Mouse (Mus musculus) thymus, postnatal 0 days (tissue): ENCODE data around the gene Gm21818. TPM values are rescaled to one million over a fixed set of nuclear protein-coding genes. Genes with fewer than 3 reads are reported as not detected.
"Not testable (repeated sequence)": the region's sequence is repeated elsewhere in the genome, so short reads cannot be mapped to it uniquely, and the experiment has no call there.

Source experiments
- DNase-seq: peaks from one replicate; pipeline ENCODE4 v3.0.0-alpha.2; 2015; ENCODE audit warnings: low spot score
- polyA plus RNA-seq: library from polyadenylated mRNA; unstranded; fragments of >200 nt; fragmentation: Nextera tagmentation; extraction: Ambion mirVana; gene quantifications from 2 replicates; pipeline ENCODE4 v1.2.1, GENCODE M21; 2015

Gm21818 gene
- polyA plus RNA-seq, result not detected in 2 replicates

- not testable (repeated sequence) for DNase-seq
Observed at GRCm38 (mm10) chr13:120172133-120172532, at the start of gene Gm21818. Gm21818 (plus strand) TSS chr13:120172433.

GRCm38 (mm10) chr13:120139946-120140345 is 32.3 kb upstream of the Gm21818 start, which contains the start of gene Gm20767:
Gm20767 (plus strand) TSS chr13:120140246.
- DNase-seq, result not testable (repeated sequence)

DNA sequence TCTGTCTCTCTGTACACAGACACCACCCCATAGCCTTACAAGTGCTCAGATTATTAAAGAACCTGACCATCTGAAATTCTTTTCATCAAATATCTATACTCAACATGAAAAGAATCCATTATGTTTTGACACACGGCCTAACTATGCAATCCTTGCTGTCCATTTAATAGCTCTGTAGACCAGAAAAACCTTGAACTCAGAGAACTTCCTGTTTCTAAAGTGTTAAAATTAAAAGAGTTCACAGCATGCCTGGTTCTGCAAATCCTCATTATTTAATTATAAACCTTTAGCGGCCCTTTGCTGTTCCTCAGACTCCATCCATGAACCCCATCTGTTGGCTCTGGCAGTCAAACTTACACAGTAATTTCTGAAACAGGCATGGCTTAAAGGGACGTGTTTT is 29.9 kb upstream of the Gm21818 start:
- not testable (repeated sequence) for DNase-seq

- not testable (repeated sequence) for DNase-seq
Observed at GRCm38 (mm10) chr13:120149660-120150407, 22.4 kb upstream of the Gm21818 start.

GRCm38 (mm10) chr13:120150589-120150988 is 21.6 kb upstream of the Gm21818 start:
- DNase-seq, result not testable (repeated sequence)

DNA sequence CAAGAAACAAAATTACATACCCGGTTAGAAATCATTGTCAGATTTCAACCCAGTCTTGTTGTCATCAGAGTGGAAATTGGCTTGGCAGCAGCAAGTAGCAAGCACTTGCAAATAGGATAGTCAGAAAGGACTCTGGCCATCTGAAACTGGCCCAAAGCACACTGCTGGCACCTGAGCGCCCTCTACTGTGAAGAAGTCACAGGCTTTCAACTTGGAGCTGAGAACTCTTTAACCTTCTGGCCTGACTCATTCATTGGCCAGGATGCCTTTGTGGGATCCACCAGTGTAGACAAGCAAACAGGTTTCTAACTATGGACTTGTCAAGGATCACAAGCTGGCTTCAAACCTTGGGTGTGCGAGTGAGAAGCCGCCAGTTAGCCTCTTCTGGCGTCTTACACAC is 3.9 kb upstream of the Gm21818 start:
- not testable (repeated sequence) for DNase-seq

- not testable (repeated sequence) for DNase-seq
Observed at GRCm38 (mm10) chr13:120196189-120196821, 24.1 kb downstream of the Gm21818 start.

DNA sequence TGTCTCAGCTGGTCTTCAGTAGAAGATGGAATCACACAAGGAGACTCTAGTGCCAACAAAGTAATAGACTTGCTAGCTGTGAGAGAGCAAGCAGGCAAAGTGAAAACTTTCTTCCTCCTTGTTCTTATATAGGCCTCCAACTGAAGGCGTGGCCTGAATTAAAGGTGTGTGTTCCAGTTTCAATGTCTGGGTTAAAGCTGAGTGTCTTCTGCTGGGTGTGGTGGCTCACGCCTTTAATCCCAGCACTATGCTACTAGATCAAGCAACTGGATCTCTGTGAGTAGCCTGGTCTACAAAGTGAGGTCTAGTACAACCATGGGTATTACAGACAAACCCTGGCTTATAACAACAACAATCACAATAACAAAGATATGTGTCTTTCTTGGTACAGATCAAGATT is 43.6 kb downstream of the Gm21818 start, which contains the start of gene Gm21762:
Gene Gm21762 (minus strand): TSS at position 101 of the 400 bp plus-strand sequence.
- DNase-seq, result not testable (repeated sequence)

DNA sequence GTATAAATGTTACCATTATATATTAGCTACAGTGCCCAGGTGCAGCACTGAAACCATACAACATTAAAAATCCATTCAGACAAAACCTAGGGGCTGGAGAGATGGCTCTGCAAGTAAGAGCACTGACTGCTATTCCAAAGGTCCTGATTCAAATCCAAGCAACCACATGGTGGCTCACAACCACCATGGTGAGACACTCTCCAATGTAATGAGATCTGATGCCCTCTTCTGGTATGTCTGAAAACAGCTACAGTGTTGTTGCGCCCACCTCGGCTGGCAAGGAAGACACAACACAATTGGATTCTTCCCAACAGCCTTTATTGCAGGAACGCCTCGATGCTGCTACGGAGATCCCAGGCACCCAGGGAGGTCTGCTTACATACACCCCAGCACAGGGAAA is 48.7 kb downstream of the Gm21818 start:
- DNase-seq, result not testable (repeated sequence)

DNA sequence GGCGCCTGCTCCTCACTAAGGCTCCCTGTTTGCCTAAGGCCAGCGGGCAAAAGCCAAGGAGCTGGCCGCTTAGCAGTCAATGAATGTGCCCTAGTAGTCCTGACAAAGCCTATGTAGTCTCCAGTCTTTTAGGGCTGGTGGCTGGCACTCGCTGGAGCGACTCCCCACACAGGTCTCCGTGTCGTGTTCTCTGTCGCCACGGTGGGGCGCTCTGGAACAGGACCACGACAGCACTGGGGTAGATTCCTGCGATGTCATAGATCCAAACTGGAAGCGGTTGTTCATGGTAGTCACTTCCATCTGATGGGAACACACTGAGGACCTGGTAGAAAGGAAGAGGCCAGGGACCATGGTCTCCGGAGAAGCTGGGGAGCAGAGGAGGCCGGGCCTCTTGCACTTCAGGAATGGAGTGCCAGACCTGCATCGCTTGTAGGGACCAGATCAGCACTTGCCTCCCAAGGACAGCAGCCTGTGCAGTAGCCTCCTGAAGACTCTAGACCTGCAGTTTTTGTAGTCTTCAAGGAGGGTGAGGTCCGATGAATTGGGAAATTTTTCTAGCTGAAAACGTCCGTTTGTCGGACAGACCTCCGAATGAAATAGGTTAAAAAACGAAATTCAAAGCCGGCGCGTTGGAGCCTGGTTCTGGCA is 50.9 kb downstream of the Gm21818 start:
- DNase-seq, result not testable (repeated sequence)

Other genes starting within 250 kb of the Gm21818 start
- not detected in 2 replicates for gene Gm21761, start 243.2 kb upstream of the Gm21818 start, polyA plus RNA-seq
- not detected in 2 replicates for gene B020031M17Rik, start 221.6 kb upstream of the Gm21818 start, polyA plus RNA-seq
- not detected in 2 replicates for gene Gm36079, start 145.4 kb upstream of the Gm21818 start, polyA plus RNA-seq
- 0.68 and 0.69 TPM in 2 replicates for gene Gm21188, start 120.2 kb upstream of the Gm21818 start, polyA plus RNA-seq
- not detected in 2 replicates for gene Gm20767, start 32.2 kb upstream of the Gm21818 start, polyA plus RNA-seq
- 0.35 and 0.39 TPM in 2 replicates for gene Gm21762, start 43.5 kb downstream of the Gm21818 start, polyA plus RNA-seq
- not detected in 2 replicates for gene Gm21731, start 66.7 kb downstream of the Gm21818 start, polyA plus RNA-seq
- gene AF067061, start 90.7 kb downstream of the Gm21818 start, polyA plus RNA-seq, result not detected in 2 replicates
- gene BC147527, start 128.0 kb downstream of the Gm21818 start, polyA plus RNA-seq, result 21.9 and 23.9 TPM in 2 replicates
- not detected in 2 replicates for gene Tcstv3, start 144.4 kb downstream of the Gm21818 start, polyA plus RNA-seq